Mouse (Mus musculus): ENCODE results near the gene Rpl35a.
"Not testable (repeated sequence)": the region's sequence is repeated elsewhere in the genome, so short reads cannot be mapped to it uniquely, and the experiment has no call there.

The Rpl35a gene

GRCm38 (mm10) chr16:33055655-33056054, 598 bp upstream of the Rpl35a start:
- in situ Hi-C loops (cut with MboI, MseI): no loop called here

- in situ Hi-C loops (cut with MboI, MseI): no loop called here
Observed at GRCm38 (mm10) chr16:33056786-33057185, 533 bp downstream of the Rpl35a start.

GRCm38 (mm10) chr16:33058033-33058432, 1.8 kb downstream of the Rpl35a start:
- in situ Hi-C loops (cut with MboI, MseI): no loop called here

- in situ Hi-C loops (cut with MboI, MseI): not testable (repeated sequence)
Observed at GRCm38 (mm10) chr16:33058656-33059055, 2.4 kb downstream of the Rpl35a start.

GRCm38 (mm10) chr16:33059471-33059870, 3.2 kb downstream of the Rpl35a start:
- in situ Hi-C loops (cut with MboI, MseI): no loop called here

GRCm38 (mm10) chr16:33060926-33061325, 4.7 kb downstream of the Rpl35a start:
- in situ Hi-C loops (cut with MboI, MseI): loop anchor here (10.0 kb wide), 1 partner anchor 1976 kb away; the partner anchor contains the start of gene Xxylt1

- in situ Hi-C loops (cut with MboI, MseI): loop anchor here (10.0 kb wide), 1 partner anchor 1977 kb away; the partner anchor contains the start of gene Xxylt1
Observed at GRCm38 (mm10) chr16:33061400-33061799, 5.1 kb downstream of the Rpl35a start.

- in situ Hi-C loops (cut with MboI, MseI): loop anchor here (10.0 kb wide), 1 partner anchor 1977 kb away; the partner anchor contains the start of gene Xxylt1
Observed at GRCm38 (mm10) chr16:33062024-33062681, 5.9 kb downstream of the Rpl35a start, which contains the start of gene Lmln. Lmln (plus strand) TSS chr16:33062521.

GRCm38 (mm10) chr16:33062682-33063131, 6.5 kb downstream of the Rpl35a start:
- in situ Hi-C loops (cut with MboI, MseI): loop anchor here (10.0 kb wide), 1 partner anchor 1978 kb away; the partner anchor contains the start of gene Xxylt1

- in situ Hi-C loops (cut with MboI, MseI): loop anchor here (10.0 kb wide), 1 partner anchor 1978 kb away; the partner anchor contains the start of gene Xxylt1
Observed at GRCm38 (mm10) chr16:33063267-33063666, 7.0 kb downstream of the Rpl35a start.

- in situ Hi-C loops (cut with MboI, MseI): loop anchor here (10.0 kb wide), 1 partner anchor 1980 kb away; the partner anchor contains the start of gene Xxylt1
Observed at GRCm38 (mm10) chr16:33064636-33065035, 8.4 kb downstream of the Rpl35a start.

- in situ Hi-C loops (cut with MboI, MseI): no loop called here
Observed at GRCm38 (mm10) chr16:33070928-33071327, 14.7 kb downstream of the Rpl35a start.

- in situ Hi-C loops (cut with MboI, MseI): no loop called here
Observed at GRCm38 (mm10) chr16:33072871-33073557, 16.8 kb downstream of the Rpl35a start.

- in situ Hi-C loops (cut with MboI, MseI): no loop called here
Observed at GRCm38 (mm10) chr16:33074967-33075366, 18.7 kb downstream of the Rpl35a start.

- in situ Hi-C loops (cut with MboI, MseI): no loop called here
Observed at GRCm38 (mm10) chr16:33076078-33076477, 19.8 kb downstream of the Rpl35a start.

GRCm38 (mm10) chr16:33077069-33077627, 20.9 kb downstream of the Rpl35a start:
- in situ Hi-C loops (cut with MboI, MseI): no loop called here

GRCm38 (mm10) chr16:33080063-33080462, 23.8 kb downstream of the Rpl35a start:
- in situ Hi-C loops (cut with MboI, MseI): no loop called here

GRCm38 (mm10) chr16:33082951-33083350, 26.7 kb downstream of the Rpl35a start:
- in situ Hi-C loops (cut with MboI, MseI): no loop called here

GRCm38 (mm10) chr16:33083996-33084395, 27.7 kb downstream of the Rpl35a start:
- in situ Hi-C loops (cut with MboI, MseI): no loop called here

- in situ Hi-C loops (cut with MboI, MseI): no loop called here
Observed at GRCm38 (mm10) chr16:33085666-33086065, 29.4 kb downstream of the Rpl35a start.
